Mouse (Mus musculus): ENCODE data around the gene Micall1. TPM values are rescaled to one million over a fixed set of nuclear protein-coding genes. Genes with fewer than 3 reads are reported as not detected.

Gene Micall1
- polyA plus RNA-seq, 1 experiment from 2014 or later = 9.5 TPM

DNA sequence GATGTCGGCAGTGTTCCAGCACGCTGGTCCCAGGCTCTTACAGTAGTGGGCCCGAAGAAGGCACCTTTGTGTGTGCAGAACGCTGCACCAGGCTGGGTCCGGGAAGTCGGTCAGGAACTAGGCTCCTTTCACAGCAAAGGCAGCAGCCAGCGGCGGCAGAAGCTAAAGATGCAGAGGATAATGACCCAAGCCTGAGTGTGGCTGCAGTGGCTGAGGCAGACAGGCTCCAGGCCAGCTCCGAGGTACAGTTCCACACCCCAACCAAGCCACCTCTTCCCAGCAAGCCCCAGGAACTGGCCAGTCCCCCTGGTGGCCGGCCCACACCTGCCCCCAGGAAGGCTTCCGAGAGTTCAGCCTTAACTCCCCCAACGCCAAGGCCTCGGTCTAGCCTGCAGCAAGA lies 13.8 kb downstream of the Micall1 start:
- Histone ChIP-seq H3K4me2 (replicated peaks) (no peak overlapping the region), H3K36me3 (peaks cover 92% of the 10 kb centered on the region), H3K4me1 (replicated peaks) (no peaks in the 10 kb centered on the region), H3K9ac (replicated peaks) (no peak overlapping the region), H3K9me3 (no peaks in the 10 kb centered on the region), H3K4me3 (replicated peaks) (no peak overlapping the region), H3K27me3 (no peaks in the 10 kb centered on the region), H3K27ac (no peak overlapping the region)
- no peak for ATAC-seq
- 86% methylated on average over 13 of the region's 13 CpGs for WGBS

DNA sequence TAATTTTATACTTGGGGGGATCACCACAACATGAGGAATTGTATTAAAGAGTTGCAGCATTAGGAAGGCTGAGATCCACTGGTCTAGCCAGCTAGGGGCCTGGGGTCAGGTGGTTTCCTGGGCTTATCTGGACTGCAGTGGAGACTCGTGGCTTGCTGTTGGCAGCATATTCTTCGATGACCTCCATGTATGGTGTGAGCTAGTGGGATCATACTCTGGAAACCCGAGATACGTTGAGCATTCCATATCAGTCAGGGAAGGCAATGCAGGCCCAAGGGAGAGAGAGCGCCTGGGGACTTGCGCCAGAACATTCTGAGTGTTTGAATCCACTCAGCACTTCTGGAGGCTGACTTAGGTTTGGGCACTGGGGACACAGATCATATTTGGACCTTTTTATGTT lies 15.1 kb downstream of the Micall1 start:
- H3K36me3 ChIP-seq = peaks cover 93% of the 10 kb centered on the region
- no peak overlapping the region for H3K4me2 ChIP-seq (replicated peaks)
- no peak overlapping the region for H3K27ac ChIP-seq
- H3K9ac ChIP-seq (replicated peaks) = no peak overlapping the region
- WGBS = 89% methylated on average over 6 of the region's 6 CpGs
- H3K4me1 ChIP-seq (replicated peaks) = no peaks in the 10 kb centered on the region
- no peaks in the 10 kb centered on the region for H3K27me3 ChIP-seq
- no peak overlapping the region for H3K4me3 ChIP-seq (replicated peaks)
- no peaks in the 10 kb centered on the region for H3K9me3 ChIP-seq
- ATAC-seq = no peak

DNA sequence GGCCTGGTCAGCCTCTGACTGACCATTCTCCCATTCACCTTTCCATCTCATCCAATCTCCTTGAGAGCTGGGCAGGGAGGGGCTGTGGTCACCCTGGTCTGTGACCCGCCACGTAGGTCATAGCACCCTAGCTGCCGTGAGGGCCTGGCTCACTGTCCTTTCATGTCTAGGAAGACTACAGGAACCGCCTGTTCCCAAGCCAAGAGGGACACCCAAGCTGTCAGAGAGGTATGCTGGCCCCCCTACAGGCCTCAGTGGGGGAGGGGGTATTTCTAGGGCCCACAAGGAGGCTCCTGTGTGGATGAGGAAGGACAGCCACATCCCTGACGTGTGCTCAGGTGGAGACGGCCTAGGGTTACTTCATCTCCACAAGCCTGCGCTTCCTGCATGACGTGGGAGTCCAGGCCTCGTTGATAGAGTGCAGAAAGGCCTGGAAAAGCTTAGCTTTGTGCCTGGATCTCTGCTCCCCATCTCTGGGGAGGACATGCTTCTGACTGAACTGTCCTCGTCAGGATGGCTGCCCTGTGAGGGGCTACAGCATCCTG lies 15.7 kb downstream of the Micall1 start:
- Histone ChIP-seq H3K9ac (replicated peaks) (0 out of 2 replicates have a peak overlapping the region, but pooled peaks have one; percentile 4), H3K27ac (no peak overlapping the region), H3K36me3 (peaks cover 91% of the 10 kb centered on the region), H3K27me3 (no peaks in the 10 kb centered on the region), H3K4me3 (replicated peaks) (no peak overlapping the region), H3K4me1 (replicated peaks) (no peaks in the 10 kb centered on the region), H3K9me3 (no peaks in the 10 kb centered on the region), H3K4me2 (replicated peaks) (no peak overlapping the region)
- no peak for ATAC-seq
- 91% methylated on average over 10 of the region's 10 CpGs for WGBS

DNA sequence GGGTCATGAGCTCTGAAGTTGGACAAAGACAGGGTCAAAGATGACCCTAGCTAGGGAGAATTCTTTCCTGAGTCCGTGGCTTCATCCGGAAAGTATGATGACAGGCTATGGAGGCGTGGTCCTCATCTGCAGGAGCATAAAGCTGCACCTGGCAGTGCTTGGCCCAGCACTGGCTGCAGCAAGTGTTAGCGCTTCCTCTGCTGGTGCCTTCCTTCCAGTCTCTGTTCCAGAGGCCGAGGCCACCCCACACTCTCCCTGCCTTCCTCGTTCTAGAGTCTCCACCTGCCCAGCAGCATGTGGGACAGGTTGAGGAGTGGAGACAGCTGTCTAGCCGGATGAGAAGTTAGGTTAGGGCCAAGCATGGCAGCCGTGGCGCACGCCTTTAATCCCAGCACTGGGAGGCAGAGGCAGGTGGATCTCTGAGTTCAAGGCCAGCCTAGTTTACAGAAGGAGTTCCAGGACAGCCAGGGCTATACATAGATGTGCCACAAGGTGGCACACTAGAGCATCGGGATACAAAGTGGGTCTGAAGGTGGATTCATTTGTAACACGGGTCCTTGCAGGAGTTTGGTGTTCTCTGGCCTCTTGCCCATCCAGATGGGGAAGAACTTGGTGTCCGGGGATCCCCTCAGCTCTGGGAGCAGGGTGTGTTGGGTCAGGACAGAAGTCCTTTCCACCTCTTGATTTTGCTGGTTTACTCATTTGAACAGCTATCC lies 17.7 kb downstream of the Micall1 start:
- Histone ChIP-seq H3K9me3 (no peaks in the 10 kb centered on the region), H3K4me3 (replicated peaks) (no peak overlapping the region), H3K27me3 (no peaks in the 10 kb centered on the region), H3K9ac (replicated peaks) (no peak overlapping the region), H3K4me2 (replicated peaks) (no peak overlapping the region), H3K27ac (no peak overlapping the region), H3K36me3 (peaks cover 92% of the 10 kb centered on the region), H3K4me1 (replicated peaks) (no peaks in the 10 kb centered on the region)
- ATAC-seq = no peak
- WGBS = 84% methylated on average over 13 of the region's 13 CpGs

DNA sequence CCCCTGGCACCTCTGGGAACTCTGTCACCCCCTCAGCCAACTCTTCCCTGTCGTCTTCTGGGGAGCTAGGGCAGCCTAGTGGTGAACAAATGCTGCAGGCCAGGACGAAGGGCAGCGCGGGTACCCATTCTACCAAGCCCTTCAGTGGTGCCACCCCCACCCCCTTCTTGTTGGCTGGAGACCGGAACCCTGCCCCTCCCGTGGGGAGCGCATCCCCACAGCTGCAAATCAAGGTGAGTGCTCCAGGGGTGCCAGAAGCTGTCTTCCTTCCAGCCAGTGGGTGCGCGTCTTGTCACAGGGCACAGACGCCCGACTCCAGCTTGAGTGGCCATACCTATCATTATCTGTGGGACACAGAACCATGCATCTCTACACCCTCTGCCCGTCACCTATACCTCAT lies 18.4 kb downstream of the Micall1 start:
- no peak for ATAC-seq
- Histone ChIP-seq H3K9me3 (no peaks in the 10 kb centered on the region), H3K27me3 (no peaks in the 10 kb centered on the region), H3K4me3 (replicated peaks) (no peak overlapping the region), H3K4me2 (replicated peaks) (no peak overlapping the region), H3K9ac (replicated peaks) (no peak overlapping the region), H3K36me3 (peaks cover 92% of the 10 kb centered on the region), H3K27ac (no peak overlapping the region), H3K4me1 (replicated peaks) (no peaks in the 10 kb centered on the region)
- 95% methylated on average over 12 of the region's 12 CpGs for WGBS

DNA sequence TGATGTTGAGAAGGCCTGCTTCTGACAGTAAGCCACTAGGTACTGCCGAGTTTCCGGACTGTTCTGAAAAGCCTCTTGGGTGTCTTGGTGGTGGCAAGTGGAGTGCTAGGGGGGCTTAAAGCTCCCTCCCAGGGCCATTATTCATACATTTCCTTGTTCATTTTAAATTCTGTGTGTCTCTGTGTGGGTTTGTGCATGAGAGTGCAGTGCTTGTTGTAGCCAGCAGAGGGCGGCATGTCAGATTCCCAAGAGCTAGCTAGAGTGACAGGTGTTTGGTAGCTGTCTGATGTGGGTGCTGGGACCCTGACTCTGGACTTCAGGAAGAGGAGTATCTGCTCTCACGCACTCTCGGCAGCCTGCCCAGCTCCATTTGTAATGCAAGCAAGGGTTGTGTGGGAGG lies 19.5 kb downstream of the Micall1 start:
- Histone ChIP-seq H3K4me2 (replicated peaks) (no peak overlapping the region), H3K27ac (no peak overlapping the region), H3K36me3 (peaks cover 92% of the 10 kb centered on the region), H3K4me3 (replicated peaks) (no peak overlapping the region), H3K4me1 (replicated peaks) (no peaks in the 10 kb centered on the region), H3K27me3 (no peaks in the 10 kb centered on the region), H3K9ac (replicated peaks) (no peak overlapping the region), H3K9me3 (no peaks in the 10 kb centered on the region)
- ATAC-seq = no peak
- 94% methylated on average over 5 of the region's 5 CpGs for WGBS

DNA sequence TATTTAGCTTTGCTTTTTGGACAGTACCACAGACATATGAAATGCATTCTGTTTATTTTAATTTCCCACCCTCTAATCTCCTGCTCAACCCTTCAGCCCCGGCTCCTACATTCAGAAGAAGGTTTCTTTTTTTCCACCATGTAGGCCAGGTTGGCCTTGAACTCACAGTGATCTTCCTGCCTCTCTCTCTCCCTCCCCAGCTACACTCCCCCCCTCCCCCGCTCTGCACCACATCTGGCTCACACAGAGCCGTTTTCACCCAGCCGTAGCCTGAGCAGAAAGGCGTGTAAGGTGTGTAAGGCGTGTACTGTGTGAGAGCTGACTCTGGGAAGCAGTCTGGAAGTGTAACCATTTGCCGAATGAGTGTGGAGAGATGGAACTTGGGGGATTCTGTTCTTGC lies 20.6 kb downstream of the Micall1 start:
- no peak for ATAC-seq
- WGBS = 90% methylated on average over 7 of the region's 7 CpGs
- peaks cover 92% of the 10 kb centered on the region for H3K36me3 ChIP-seq

DNA sequence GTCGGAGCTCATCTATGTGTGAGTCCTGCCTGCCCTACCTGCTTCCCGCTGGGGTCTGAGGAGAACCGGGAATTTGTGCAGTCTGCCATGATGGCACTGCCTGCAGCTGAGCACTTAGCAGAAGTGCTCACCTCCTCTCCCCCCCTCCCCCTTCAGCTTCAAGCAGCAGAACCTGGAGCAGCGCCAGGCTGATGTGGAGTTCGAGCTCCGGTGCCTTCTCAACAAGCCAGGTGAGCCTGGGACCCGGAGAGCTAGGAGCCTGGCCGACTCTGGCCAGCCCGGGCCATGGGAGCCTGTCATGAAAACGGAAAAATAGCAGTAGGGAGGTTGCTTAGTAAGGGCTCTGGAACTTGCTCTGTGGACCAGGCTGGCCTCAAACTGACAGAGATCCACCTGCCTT lies 22.1 kb downstream of the Micall1 start:
- WGBS = 89% methylated on average over 10 of the region's 10 CpGs
- no peaks in the 10 kb centered on the region for H3K9me3 ChIP-seq
- H3K36me3 ChIP-seq = peaks cover 80% of the 10 kb centered on the region

More for the DNA sequence above, 20.6 kb downstream of the Micall1 start:
- H3K4me1 ChIP-seq (replicated peaks) = no peaks in the 10 kb centered on the region
- no peak overlapping the region for H3K9ac ChIP-seq (replicated peaks)
- H3K4me2 ChIP-seq (replicated peaks) = no peak overlapping the region
- H3K27ac ChIP-seq = no peak overlapping the region
- no peak overlapping the region for H3K4me3 ChIP-seq (replicated peaks)
- no peaks in the 10 kb centered on the region for H3K27me3 ChIP-seq
- no peaks in the 10 kb centered on the region for H3K9me3 ChIP-seq

DNA sequence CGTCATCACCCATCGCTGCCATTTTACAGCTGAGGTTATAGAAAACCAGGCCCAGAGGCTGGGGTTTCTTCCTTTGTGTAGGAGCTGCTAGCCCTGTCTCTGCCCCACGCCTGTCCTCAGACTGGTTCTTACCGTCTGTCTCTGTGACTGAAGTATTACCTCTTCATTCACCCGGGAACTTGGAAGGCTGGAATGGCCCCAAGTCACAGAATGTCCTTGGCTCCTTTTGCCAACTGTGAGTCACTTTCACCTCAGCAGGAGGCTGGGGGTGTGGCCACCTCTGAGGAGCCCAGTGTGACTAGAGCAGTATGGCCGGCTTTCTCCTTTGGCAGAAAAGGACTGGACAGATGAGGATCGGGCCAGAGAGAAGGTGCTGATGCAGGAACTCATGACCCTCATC lies 22.7 kb downstream of the Micall1 start:
- Histone ChIP-seq H3K9ac (replicated peaks) (no peak overlapping the region), H3K27ac (no peak overlapping the region), H3K36me3 (peaks cover 74% of the 10 kb centered on the region), H3K9me3 (no peaks in the 10 kb centered on the region), H3K4me2 (replicated peaks) (no peak overlapping the region), H3K27me3 (no peaks in the 10 kb centered on the region), H3K4me1 (replicated peaks) (no peaks in the 10 kb centered on the region), H3K4me3 (replicated peaks) (no peak overlapping the region)
- WGBS = 85% methylated on average over 7 of the region's 7 CpGs
- ATAC-seq = no peak

More for the DNA sequence above, 22.1 kb downstream of the Micall1 start:
- no peak for ATAC-seq
- no peak overlapping the region for H3K4me3 ChIP-seq (replicated peaks)
- H3K27me3 ChIP-seq = no peaks in the 10 kb centered on the region
- H3K27ac ChIP-seq = no peak overlapping the region
- no peak overlapping the region for H3K9ac ChIP-seq (replicated peaks)
- H3K4me1 ChIP-seq (replicated peaks) = no peaks in the 10 kb centered on the region
- no peak overlapping the region for H3K4me2 ChIP-seq (replicated peaks)

DNA sequence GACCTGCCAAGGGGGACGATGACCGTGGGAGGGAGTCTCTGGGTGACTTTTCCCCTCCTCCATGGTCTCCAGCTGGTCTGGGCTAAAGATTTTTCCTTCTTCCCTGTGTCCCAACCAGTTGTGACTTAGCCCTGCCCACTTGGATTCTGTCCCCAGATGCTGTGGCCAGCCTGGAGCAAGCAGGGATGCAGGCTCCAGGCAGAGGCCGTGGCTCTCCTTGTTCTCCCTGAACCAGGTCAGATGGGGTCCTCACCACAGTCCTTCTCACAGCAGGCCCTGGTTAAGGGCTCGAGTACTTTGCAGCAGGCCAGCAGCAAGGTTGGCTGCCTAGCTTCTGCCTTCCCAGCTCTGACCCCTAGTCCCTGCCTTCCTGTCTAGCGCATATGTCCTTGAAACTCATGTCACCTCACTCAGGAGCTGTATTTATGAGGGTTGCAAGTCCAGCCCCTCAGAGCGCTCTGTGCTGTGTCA lies 24.5 kb downstream of the Micall1 start:
- H3K36me3 ChIP-seq = peaks cover 58% of the 10 kb centered on the region
- no peak for ATAC-seq
- H3K9ac ChIP-seq (replicated peaks) = no peak overlapping the region
- no peaks in the 10 kb centered on the region for H3K4me1 ChIP-seq (replicated peaks)
- no peak overlapping the region for H3K4me3 ChIP-seq (replicated peaks)
- no peak overlapping the region for H3K27ac ChIP-seq
- H3K9me3 ChIP-seq = no peaks in the 10 kb centered on the region
- H3K4me2 ChIP-seq (replicated peaks) = no peak overlapping the region
- no peaks in the 10 kb centered on the region for H3K27me3 ChIP-seq
- 86% methylated on average over 6 of the region's 6 CpGs for WGBS

DNA sequence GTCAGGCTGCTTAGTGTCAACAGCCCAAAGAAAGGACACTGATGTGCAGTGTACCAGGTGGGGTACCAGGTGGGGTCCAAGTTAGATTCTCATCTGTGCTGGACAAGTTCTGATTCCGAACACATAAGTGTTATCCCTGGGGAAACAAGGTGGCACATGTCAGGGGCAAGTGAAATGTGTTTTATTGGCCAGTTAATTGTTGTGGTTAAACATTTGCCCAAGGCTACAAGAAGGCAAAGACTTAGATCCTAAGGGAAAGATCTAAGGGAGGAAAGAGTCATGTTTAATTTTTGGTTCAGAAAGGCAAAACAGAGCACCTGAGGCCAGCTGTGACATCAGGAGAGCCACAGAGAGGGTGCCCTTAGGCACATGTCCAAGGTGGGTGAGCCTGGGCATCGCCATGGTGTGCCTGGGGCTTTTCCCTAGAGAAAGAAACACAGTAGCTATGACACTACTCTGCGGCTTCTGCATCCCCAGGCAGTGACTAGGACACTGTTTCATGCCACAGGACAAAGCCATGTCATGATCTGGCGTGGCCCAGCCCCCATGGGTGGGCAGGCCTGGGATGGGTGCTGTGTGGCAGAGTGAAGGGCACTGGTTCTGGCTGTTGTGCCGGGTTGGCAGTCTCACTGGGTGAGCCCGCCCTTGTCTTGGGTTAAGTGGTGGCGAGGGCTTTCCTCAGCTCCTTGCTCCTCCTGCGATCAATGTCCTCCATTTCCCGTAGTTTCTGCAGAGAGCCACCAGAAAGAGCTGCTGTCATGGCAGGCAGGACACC lies 26.0 kb downstream of the Micall1 start:
- peak; percentile 14; the same call in 1 of the 2 replicates for ATAC-seq
- Histone ChIP-seq H3K9ac (replicated peaks) (no peak overlapping the region), H3K4me2 (replicated peaks) (no peak overlapping the region), H3K4me3 (replicated peaks) (no peak overlapping the region), H3K36me3 (peaks cover 48% of the 10 kb centered on the region), H3K9me3 (no peaks in the 10 kb centered on the region), H3K27me3 (no peaks in the 10 kb centered on the region), H3K4me1 (replicated peaks) (no peaks in the 10 kb centered on the region), H3K27ac (no peak overlapping the region)
- WGBS = 85% methylated on average over 9 of the region's 9 CpGs

DNA sequence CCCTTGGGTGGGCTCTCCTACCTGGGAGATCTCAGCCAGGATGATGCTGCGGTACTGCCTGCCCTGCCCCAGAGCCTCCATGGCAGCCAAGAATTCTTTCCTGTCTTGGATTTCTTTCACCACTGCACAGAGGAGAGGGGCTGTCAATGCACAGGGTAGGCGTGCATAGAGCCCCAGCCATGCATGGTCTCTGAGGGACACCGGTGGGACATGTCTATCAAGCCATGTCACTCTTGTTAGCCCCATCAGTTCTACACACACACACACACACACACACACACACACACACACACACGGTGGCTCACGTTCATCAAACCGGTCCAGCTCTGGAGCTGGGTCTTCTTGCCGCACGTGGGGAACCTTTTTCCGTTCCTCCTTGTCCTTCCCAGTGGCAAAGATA lies 26.6 kb downstream of the Micall1 start:
- H3K27ac ChIP-seq = no peak overlapping the region
- ATAC-seq = no peak
- peaks cover 41% of the 10 kb centered on the region for H3K36me3 ChIP-seq
- H3K4me2 ChIP-seq (replicated peaks) = no peak overlapping the region
- H3K9ac ChIP-seq (replicated peaks) = no peak overlapping the region
- 87% methylated on average over 9 of the region's 9 CpGs for WGBS
- H3K27me3 ChIP-seq = no peaks in the 10 kb centered on the region
- H3K4me3 ChIP-seq (replicated peaks) = no peak overlapping the region
- no peaks in the 10 kb centered on the region for H3K9me3 ChIP-seq
- H3K4me1 ChIP-seq (replicated peaks) = peaks cover 2% of the 10 kb centered on the region
